In the genomic region with DNA sequence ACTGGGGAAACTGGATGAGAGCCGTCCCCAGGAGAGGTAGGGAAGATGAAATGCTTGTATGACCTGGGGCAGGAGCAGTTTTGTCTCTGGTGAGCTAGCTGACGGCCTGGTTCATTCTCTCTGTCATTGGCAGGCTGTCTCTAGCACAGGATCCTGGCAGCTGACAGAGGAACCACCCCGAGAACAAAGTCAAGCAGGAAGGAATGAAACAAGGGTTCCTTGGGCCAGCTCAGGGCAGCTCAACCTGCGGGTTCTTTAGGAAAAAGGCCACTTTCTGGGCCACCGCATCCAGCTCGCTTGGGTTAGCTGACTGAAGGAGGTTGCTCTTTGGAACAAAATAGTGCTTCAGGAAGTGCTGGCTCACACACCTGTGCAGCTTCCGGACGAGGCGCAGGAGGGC, we compare ENCODE assay signal across 25 mouse cellular contexts. TPM values are rescaled to one million over a fixed set of nuclear protein-coding genes. Genes with fewer than 3 reads are reported as not detected.
"Had no signal": no experiment of that assay in that cellular context is flagged by ENCODE, and none has a peak within 500 bp of the region (broad histone marks: within the 10 kb centered on the region; RNA-seq: fewer than 3 reads in every experiment).

No protein-coding gene starts in this region.

- H3K36me3 ChIP-seq: heart, embryonic 10.5 days; heart, embryonic 12.5 days; hindbrain, embryonic 10.5 days; hindbrain, embryonic 12.5 days; intestine, embryonic 15.5 days; kidney, embryonic 15.5 days; liver, embryonic 12.5 days had no signal

- H3K4me2 ChIP-seq: heart, embryonic 12.5 days; hindbrain, embryonic 12.5 days; hindbrain, embryonic 14.5 days; intestine, embryonic 15.5 days; kidney, embryonic 15.5 days; limb, embryonic 13.5 days; limb, embryonic 15.5 days; liver, embryonic 12.5 days had no signal

- H3K4me3 ChIP-seq: gastrocnemius, adult 2 months; heart, embryonic 10.5 days; heart, embryonic 12.5 days; hindbrain, embryonic 10.5 days; hindbrain, embryonic 12.5 days; intestine, embryonic 15.5 days; kidney, embryonic 15.5 days; layer of hippocampus, adult 2 months; left cerebral cortex, adult 2 months; limb, embryonic 13.5 days; limb, embryonic 15.5 days; liver, embryonic 12.5 days had no signal

- H3K9ac ChIP-seq: heart, embryonic 12.5 days; hindbrain, embryonic 12.5 days; hindbrain, embryonic 14.5 days; intestine, embryonic 15.5 days; kidney, embryonic 15.5 days; limb, embryonic 13.5 days; limb, embryonic 15.5 days; liver, embryonic 12.5 days; liver, embryonic 14.5 days had no signal

- H3K9me3 ChIP-seq: heart, embryonic 10.5 days; hindbrain, embryonic 12.5 days; intestine, embryonic 15.5 days; kidney, embryonic 15.5 days; limb, embryonic 13.5 days; limb, embryonic 15.5 days; liver, embryonic 12.5 days had no signal

- H3K4me1 ChIP-seq: heart, embryonic 12.5 days; hindbrain, embryonic 10.5 days; intestine, embryonic 15.5 days; kidney, embryonic 15.5 days; liver, embryonic 12.5 days had no signal

- H3K27ac ChIP-seq: gastrocnemius, adult 2 months; heart, embryonic 10.5 days; hindbrain, embryonic 12.5 days; hindbrain, embryonic 14.5 days; intestine, embryonic 15.5 days; kidney, embryonic 15.5 days; kidney, postnatal 0 days; layer of hippocampus, adult 2 months; left cerebral cortex, adult 2 months; limb, embryonic 13.5 days; limb, embryonic 15.5 days; liver, embryonic 12.5 days; liver, embryonic 14.5 days had no signal

- ATAC-seq: hindbrain, embryonic 16.5 days; inflammation-experienced regulatory T-cells, adult 6 months; intestine, embryonic 15.5 days; intestine, postnatal 0 days; liver, embryonic 12.5 days had no signal

- H3K27me3 ChIP-seq: heart, embryonic 12.5 days; hindbrain, embryonic 12.5 days; intestine, embryonic 15.5 days; kidney, embryonic 15.5 days; limb, embryonic 13.5 days; limb, embryonic 15.5 days; liver, embryonic 12.5 days had no signal

- DNase-seq: gastrocnemius, adult 2 months; gastrocnemius, postnatal 10 days; gastrocnemius, postnatal 25 days; heart, adult 18-20 months; heart, postnatal 10 days; heart, postnatal 4 days; kidney, postnatal 4 days had no signal

RNA-seq across cellular contexts. Expression of a gene that starts 34.0 kb away (rescaled TPM):
- polyA plus RNA-seq: liver, adult 2 months had no signal
